Mouse (Mus musculus) hindbrain, embryonic 12.5 days (tissue): ENCODE data around the gene 1700086D15Rik. TPM values are rescaled to one million over a fixed set of nuclear protein-coding genes. Genes with fewer than 3 reads are reported as not detected.

ENCODE experiments used
- polyA plus RNA-seq: library from polyadenylated mRNA; unstranded; fragments of >200 nt; fragmentation: Nextera tagmentation; extraction: Ambion mirVana; gene quantifications from 2 replicates; pipeline ENCODE4 v1.2.1, GENCODE M21; 2016

Gene 1700086D15Rik
- polyA plus RNA-seq, 1 experiment from 2014 or later, result not detected

Other genes with a start within 250 kb of the 1700086D15Rik start
- 34.0 and 34.8 TPM in 2 replicates for gene Elac2, start 180.9 kb downstream of the 1700086D15Rik start, polyA plus RNA-seq
- gene Arhgap44, start 3.1 kb upstream of the 1700086D15Rik start, polyA plus RNA-seq, result 6.8 and 7.3 TPM in 2 replicates
- 0.50 and 0.89 TPM in 2 replicates for gene Myocd, start 110.1 kb upstream of the 1700086D15Rik start, polyA plus RNA-seq